Mouse (Mus musculus) mature B cell (primary cell): Measurements from ENCODE around the gene Slc25a30.
"Not testable (repeated sequence)": the region's sequence is repeated elsewhere in the genome, so short reads cannot be mapped to it uniquely, and the experiment has no call there.

Experiments
- in situ Hi-C: fragments of 300-500 bp; cut with MboI; formaldehyde crosslinking; loops from 2 replicates; pipeline ENCODE4 v1.14.3; 2019

Slc25a30 gene

GRCm38 (mm10) chr14:75793110-75793509 is 6.3 kb upstream of the Slc25a30 start:
- in situ Hi-C loops, result no loop called here

- in situ Hi-C loops, result no loop called here
Measured at GRCm38 (mm10) chr14:75791372-75791771, 4.5 kb upstream of the Slc25a30 start.

GRCm38 (mm10) chr14:75790411-75790996 is 3.7 kb upstream of the Slc25a30 start:
- in situ Hi-C loops, result no loop called here

- in situ Hi-C loops, result no loop called here
Measured at GRCm38 (mm10) chr14:75789291-75789690, 2.5 kb upstream of the Slc25a30 start.

GRCm38 (mm10) chr14:75787794-75788175 is 948 bp upstream of the Slc25a30 start:
- in situ Hi-C loops, result no loop called here

- in situ Hi-C loops, result no loop called here
Measured at GRCm38 (mm10) chr14:75786424-75786867, 391 bp downstream of the Slc25a30 start.

GRCm38 (mm10) chr14:75779913-75780312 is 6.9 kb downstream of the Slc25a30 start:
- in situ Hi-C loops, result no loop called here

- in situ Hi-C loops, result no loop called here
Measured at GRCm38 (mm10) chr14:75776637-75777036, 10.2 kb downstream of the Slc25a30 start.

- in situ Hi-C loops, result no loop called here
Measured at GRCm38 (mm10) chr14:75773431-75773830, 13.4 kb downstream of the Slc25a30 start.

- in situ Hi-C loops, result not testable (repeated sequence)
Measured at GRCm38 (mm10) chr14:75772407-75772806, 14.4 kb downstream of the Slc25a30 start.

- in situ Hi-C loops, result no loop called here
Measured at GRCm38 (mm10) chr14:75771101-75771501, 15.7 kb downstream of the Slc25a30 start.

- in situ Hi-C loops, result no loop called here
Measured at GRCm38 (mm10) chr14:75769334-75769733, 17.5 kb downstream of the Slc25a30 start.

GRCm38 (mm10) chr14:75768275-75768608 is 18.6 kb downstream of the Slc25a30 start:
- in situ Hi-C loops, result no loop called here

- in situ Hi-C loops, result no loop called here
Measured at GRCm38 (mm10) chr14:75767492-75768274, 19.2 kb downstream of the Slc25a30 start.

GRCm38 (mm10) chr14:75761028-75761805 is 25.6 kb downstream of the Slc25a30 start:
- in situ Hi-C loops, result no loop called here

GRCm38 (mm10) chr14:75758401-75758800 is 28.4 kb downstream of the Slc25a30 start:
- in situ Hi-C loops, result no loop called here

GRCm38 (mm10) chr14:75757821-75758220 is 29.0 kb downstream of the Slc25a30 start:
- in situ Hi-C loops, result no loop called here

GRCm38 (mm10) chr14:75756971-75757370 is 29.9 kb downstream of the Slc25a30 start:
- in situ Hi-C loops, result no loop called here

- in situ Hi-C loops, result no loop called here
Measured at GRCm38 (mm10) chr14:75753991-75754817, 32.6 kb downstream of the Slc25a30 start, which contains the start of gene Cog3. Gene Cog3 (minus strand): TSS chr14:75754517.

GRCm38 (mm10) chr14:75753206-75753605 is 33.6 kb downstream of the Slc25a30 start:
- in situ Hi-C loops, result no loop called here

- in situ Hi-C loops, result no loop called here
Measured at GRCm38 (mm10) chr14:75751040-75751439, 35.8 kb downstream of the Slc25a30 start.

GRCm38 (mm10) chr14:75749123-75749522 is 37.7 kb downstream of the Slc25a30 start:
- in situ Hi-C loops, result no loop called here
